Mouse (Mus musculus) bone marrow macrophage, adult 2 months (primary cell): ENCODE measurements around the gene Spag7.

Source experiments
- CTCF ChIP-seq: IDR thresholded peaks from 2 replicates; pipeline ENCODE4 v1.5.1; 2012; ENCODE audit warnings: low read depth, mild to moderate bottlenecking, low read length, moderate library complexity
- POLR2A ChIP-seq: IDR thresholded peaks from 2 replicates; pipeline ENCODE4 v1.6.1; 2012; ENCODE audit warnings: mild to moderate bottlenecking, low read depth, low read length, borderline replicate concordance

- TF ChIP-seq CTCF (no peak), POLR2A (no peak)
These were observed 28.2 kb upstream of the Spag7 start for GRCm38 (mm10) chr11:70697376-70697775.
